Mouse (Mus musculus) small intestine, adult 2 months (tissue): ENCODE measurements around the gene Usp21. TPM values are rescaled to one million over a fixed set of nuclear protein-coding genes. Genes with fewer than 3 reads are reported as not detected.

Source experiments
- H3K27ac ChIP-seq: fragments of 200-500 bp; 2 replicates; pipeline ENCODE4 v1.5.1; 2012; ENCODE audit warnings: low read depth, low read length, control low read depth, inconsistent platforms; ENCODE audit not compliant: insufficient read depth
- H3K27me3 ChIP-seq: fragments of 200-500 bp; 2 replicates; pipeline ENCODE4 v1.6.1; 2012; ENCODE audit warnings: mild to moderate bottlenecking, moderate library complexity, low read length, inconsistent platforms; ENCODE audit not compliant: control insufficient read depth, insufficient read depth
- H3K36me3 ChIP-seq: fragments of 200-500 bp; 2 replicates; pipeline ENCODE4 v1.6.1; 2012; ENCODE audit warnings: mild to moderate bottlenecking, low read length, control low read depth, inconsistent platforms; ENCODE audit not compliant: control insufficient read depth, insufficient read depth
- H3K4me1 ChIP-seq: fragments of 200-500 bp; 2 replicates; pipeline ENCODE4 v1.6.1; 2012; ENCODE audit warnings: low read length, inconsistent platforms, mixed read lengths; ENCODE audit not compliant: control insufficient read depth, insufficient read depth, insufficient read length
- H3K4me3 ChIP-seq: fragments of 200-500 bp; 2 replicates; pipeline ENCODE4 v1.5.1; 2012; ENCODE audit warnings: low read depth, mild to moderate bottlenecking, control low read depth, inconsistent platforms, low read length, moderate library complexity
- CTCF ChIP-seq: fragments of 200-500 bp; IDR thresholded peaks from 2 replicates; pipeline ENCODE4 v1.5.1; 2012; ENCODE audit warnings: low read depth, mild to moderate bottlenecking, control low read depth, inconsistent platforms, low read length, moderate library complexity, mixed read lengths; ENCODE audit not compliant: insufficient replicate concordance, insufficient read length; ENCODE audit errors: extremely low read depth
- POLR2A ChIP-seq: fragments of 200-500 bp; IDR thresholded peaks from 2 replicates; pipeline ENCODE4 v1.6.1; 2012; ENCODE audit warnings: low read depth, mild to moderate bottlenecking, control low read depth, inconsistent platforms, low read length, moderate library complexity
- WGBS: fragments of 180-500 bp; shearing (Covaris S2); methylation state at CpG from one replicate; pipeline ENCODE4 v1.1.7; 2018; 5-methylcytosine and 5-hydroxymethylcytosine counted together
- polyA plus RNA-seq: library from polyadenylated mRNA; depleted of rRNA; stranded (reverse); fragments of >200 nt; gene quantifications from 2 replicates; pipeline ENCODE4 v1.2.3, GENCODE M21; 2012

Usp21 gene
- polyA plus RNA-seq, 1 experiment, result 30.2 TPM

DNA sequence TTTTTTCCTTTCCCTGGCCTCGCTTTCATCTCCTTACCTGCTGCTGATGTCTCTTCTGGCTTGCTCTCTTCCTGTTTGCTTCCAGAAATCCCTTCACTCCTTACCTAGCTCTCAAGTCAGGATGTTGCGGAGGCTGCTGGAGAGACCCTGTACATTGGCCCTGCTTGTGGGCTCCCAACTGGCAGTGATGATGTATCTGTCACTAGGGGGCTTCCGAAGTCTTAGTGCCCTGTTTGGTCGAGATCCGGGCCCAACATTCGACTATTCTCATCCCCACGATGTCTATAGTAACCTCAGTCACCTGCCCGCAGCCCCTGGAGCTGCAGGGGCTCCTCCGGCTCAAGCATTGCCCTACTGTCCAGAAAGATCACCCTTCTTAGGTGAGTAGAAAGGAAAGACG, 16.2 kb downstream of the Usp21 start:
- Histone ChIP-seq H3K4me1 (peaks cover 6% of the 10 kb centered on the region), H3K4me3 (peak overlapping the region; percentile 14), H3K27me3 (no peaks in the 10 kb centered on the region), H3K27ac (no peak overlapping the region), H3K36me3 (peaks cover 40% of the 10 kb centered on the region)
- WGBS, result 62% methylated on average over 10 of the region's 10 CpGs
- TF ChIP-seq POLR2A, result no peak
- TF ChIP-seq CTCF, result no peak

DNA sequence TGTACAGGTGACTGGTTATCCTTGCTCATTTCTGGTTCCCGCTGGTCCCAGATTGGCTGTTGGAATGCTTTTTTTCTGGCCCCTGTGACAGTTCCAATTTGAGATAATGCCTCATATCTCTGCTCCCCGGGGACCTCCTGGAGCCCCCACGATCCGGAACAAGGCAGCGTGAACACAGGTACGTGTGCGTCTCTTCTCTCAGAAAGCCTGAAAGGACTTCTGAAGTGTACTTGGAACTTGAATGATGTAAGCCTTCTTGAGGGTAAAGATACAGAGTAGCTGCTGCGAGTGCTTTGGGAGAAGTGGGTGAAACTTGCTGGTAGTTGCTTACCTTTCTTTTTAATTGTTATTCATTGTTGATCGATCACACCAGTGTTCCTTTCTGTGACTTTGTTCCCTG, 16.6 kb downstream of the Usp21 start:
- Histone ChIP-seq H3K4me1 (peaks cover 6% of the 10 kb centered on the region), H3K27ac (peak overlapping the region; percentile 93), H3K36me3 (peaks cover 36% of the 10 kb centered on the region), H3K4me3 (peak overlapping the region; percentile 83), H3K27me3 (no peaks in the 10 kb centered on the region)
- TF ChIP-seq CTCF (no peak), POLR2A (no peak)
- WGBS, result 17% methylated on average over 9 of the region's 9 CpGs

DNA sequence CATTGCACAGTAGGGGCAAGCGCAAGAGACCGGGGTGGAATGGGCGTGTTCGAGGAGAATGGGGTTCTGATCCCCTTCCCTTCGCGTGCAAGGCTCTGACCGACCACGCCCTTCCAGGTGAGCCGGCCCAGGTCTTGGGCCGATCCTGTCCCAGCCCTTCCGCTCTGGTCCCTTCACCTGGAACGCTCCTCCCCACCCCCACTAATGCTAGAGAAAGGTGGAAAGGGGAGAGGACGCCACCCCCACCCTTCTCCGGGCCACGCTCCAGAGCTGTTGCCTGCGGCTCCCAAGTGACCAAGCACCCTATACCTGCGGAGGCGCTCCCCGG, 17.3 kb downstream of the Usp21 start:
- H3K4me3 ChIP-seq, result peak overlapping the region; percentile 83
- peak overlapping the region; percentile 93 for H3K27ac ChIP-seq
- peaks cover 29% of the 10 kb centered on the region for H3K36me3 ChIP-seq
- TF ChIP-seq CTCF, result no peak
- TF ChIP-seq POLR2A, result no peak
- H3K4me1 ChIP-seq, result peaks cover 6% of the 10 kb centered on the region
- WGBS, result under 1% methylated on average over 18 of the region's 19 CpGs
- H3K27me3 ChIP-seq, result no peaks in the 10 kb centered on the region

DNA sequence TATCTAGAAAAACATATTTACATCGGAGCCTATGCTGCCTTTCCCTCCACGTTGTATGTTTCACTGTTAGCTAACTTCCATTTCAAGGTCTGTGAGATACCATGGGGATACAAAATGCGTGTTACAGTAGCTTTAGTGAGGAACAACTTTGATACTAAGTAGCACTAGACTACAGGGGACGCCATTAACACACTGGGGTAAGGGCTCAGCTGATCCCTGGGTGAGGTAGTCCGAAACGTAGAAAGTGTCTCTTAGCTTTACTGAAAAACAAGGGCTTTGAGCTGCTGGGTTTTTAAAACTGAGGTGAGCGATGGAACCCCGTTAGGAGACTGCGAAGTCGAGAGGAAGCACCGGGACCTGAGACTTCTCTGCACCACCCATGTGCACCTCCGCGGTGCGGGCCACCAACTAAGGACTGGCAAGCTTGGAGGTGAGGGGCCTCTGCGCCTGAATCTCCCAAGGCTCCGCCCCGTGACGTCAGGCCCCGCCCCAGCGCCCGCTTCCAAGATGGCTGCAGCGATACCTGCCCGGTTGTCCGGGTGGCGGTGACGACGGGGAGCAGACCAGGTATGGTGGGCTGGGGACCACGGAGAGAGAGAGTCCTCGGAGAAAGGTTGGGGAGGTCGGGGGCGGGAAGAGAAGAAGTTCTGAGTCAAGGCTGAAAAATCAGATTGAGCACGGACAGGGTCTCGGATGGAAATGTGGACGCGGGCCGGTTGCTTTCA, 17.8 kb downstream of the Usp21 start, which contains the start of gene B4galt3:
TSS of gene B4galt3 (plus strand) at position 481 of the 725 bp plus-strand sequence.
- no peaks in the 10 kb centered on the region for H3K27me3 ChIP-seq
- TF ChIP-seq POLR2A, result peak; percentile 99
- TF ChIP-seq CTCF, result no peak
- 3% methylated on average over 36 of the region's 36 CpGs for WGBS
- peaks cover 24% of the 10 kb centered on the region for H3K36me3 ChIP-seq
- H3K4me3 ChIP-seq, result peak within 1 kb of the TSS; percentile 83
- H3K4me1 ChIP-seq, result peaks cover 6% of the 10 kb centered on the region
- H3K27ac ChIP-seq, result peak within 1 kb of the TSS; percentile 93

DNA sequence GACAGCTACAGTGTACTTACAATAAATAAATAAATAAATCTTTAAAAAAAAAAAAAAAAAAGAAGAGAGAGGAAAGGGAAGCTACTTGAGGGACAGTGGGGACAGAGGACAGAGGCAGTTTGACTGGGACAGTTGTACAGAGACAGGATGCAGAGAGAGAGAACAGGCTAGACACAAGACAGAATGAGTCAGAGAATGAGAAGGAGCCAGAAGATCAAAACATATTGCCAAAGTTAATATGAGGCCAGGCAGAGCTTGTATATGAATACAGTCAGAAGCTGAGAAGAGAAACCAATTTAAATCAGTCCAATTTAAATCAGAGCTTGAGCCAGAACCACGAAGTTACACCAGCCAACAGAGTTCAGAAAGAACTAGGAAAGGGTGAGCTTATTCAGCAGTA, 19.4 kb downstream of the Usp21 start:
- H3K27ac ChIP-seq, result no peak overlapping the region
- peaks cover 6% of the 10 kb centered on the region for H3K4me1 ChIP-seq
- peaks cover 10% of the 10 kb centered on the region for H3K36me3 ChIP-seq
- H3K27me3 ChIP-seq, result no peaks in the 10 kb centered on the region
- H3K4me3 ChIP-seq, result no peak overlapping the region
- TF ChIP-seq POLR2A, result no peak
- TF ChIP-seq CTCF, result no peak
- 71% methylated on average over 1 of the region's 1 CpGs for WGBS

DNA sequence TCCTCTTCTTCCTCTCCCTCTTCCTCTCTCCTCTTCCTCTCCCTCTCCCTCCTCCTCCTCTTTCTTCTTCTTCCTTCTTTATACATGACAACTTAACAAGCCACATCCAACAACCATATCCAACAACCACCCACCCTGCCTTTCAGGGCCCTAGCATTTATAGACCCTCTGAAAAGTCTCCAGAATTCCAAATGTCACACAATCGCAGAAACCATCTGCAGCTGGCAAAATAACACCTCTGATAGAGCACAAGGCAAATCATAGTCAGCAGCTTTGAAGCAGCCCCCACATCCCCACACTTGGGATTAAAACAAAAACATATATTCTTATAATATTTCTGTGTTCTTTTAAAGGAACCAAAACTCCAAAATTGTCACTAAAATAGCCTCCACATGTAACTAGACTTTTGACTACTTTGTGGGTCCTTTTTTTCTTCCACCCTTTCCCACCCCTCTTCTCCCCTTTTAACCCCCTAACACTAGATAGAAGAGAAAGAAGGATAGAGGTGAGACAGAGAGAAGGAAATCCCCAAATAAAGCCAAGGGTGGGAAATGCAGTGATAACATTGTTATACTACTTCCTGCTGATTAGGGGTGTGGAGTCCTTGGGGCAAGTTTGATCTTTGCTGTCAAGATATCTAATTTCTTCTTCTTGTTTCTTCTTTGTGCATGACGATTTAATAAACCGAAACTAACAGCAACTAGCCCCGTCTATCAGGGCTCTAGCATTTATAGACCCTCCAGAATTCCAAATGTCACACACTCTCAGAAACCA, 21.6 kb downstream of the Usp21 start:
- H3K4me1 ChIP-seq, result peaks cover 4% of the 10 kb centered on the region
- H3K27ac ChIP-seq, result no peak overlapping the region
- no peak overlapping the region for H3K4me3 ChIP-seq
- no peaks in the 10 kb centered on the region for H3K27me3 ChIP-seq
- no peak for TF ChIP-seq CTCF
- no peak for TF ChIP-seq POLR2A
- WGBS, result 28% methylated on average over 4 of the region's 4 CpGs
- H3K36me3 ChIP-seq, result no peaks in the 10 kb centered on the region

DNA sequence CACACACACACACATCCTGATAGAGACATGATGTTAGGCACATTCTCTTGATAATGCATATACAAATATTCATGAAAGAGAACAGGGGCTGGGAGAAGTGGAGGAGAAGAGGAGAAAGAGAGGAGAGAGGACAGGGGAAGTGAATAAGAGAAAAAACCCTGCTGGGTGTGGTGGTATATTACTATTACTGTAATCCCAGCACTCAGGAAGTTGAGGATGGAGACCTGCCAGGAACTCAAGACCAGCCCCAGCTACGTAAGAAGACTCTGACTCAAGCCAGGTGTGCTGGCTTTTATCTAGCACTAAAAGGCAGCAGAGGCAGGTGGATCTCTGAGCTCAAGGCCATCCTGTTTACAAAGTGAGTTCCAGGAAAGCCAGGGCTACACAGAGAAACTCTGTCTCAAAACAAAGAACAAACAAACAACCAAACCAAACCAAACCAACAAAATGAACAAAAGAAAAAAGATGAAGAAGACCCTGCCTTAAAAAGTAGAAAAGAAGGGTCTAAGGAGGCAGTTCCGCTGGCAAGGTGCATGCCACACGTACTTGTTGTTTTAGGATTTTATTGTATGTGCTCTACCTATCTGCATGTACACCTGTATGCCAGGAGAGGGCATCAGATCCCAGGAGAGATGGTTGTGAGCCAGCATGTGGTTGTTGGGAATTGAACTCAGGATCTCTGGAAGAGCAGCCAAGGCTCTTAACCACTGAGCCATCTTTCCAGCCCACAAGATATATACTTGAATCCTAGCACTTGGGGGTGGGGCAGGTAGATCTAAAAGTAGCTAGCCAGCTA, 23.9 kb downstream of the Usp21 start:
- peaks cover 10% of the 10 kb centered on the region; the same call in 1 of the 2 replicates for H3K4me1 ChIP-seq
- no peak overlapping the region for H3K4me3 ChIP-seq
- H3K27ac ChIP-seq, result peak overlapping the region; percentile 39
- TF ChIP-seq POLR2A (no peak), CTCF (no peak)
- WGBS, result 54% methylated on average over 3 of the region's 3 CpGs
- H3K36me3 ChIP-seq, result no peaks in the 10 kb centered on the region
- no peaks in the 10 kb centered on the region for H3K27me3 ChIP-seq
